Mouse (Mus musculus): ENCODE measurements around the gene Dera. TPM values are rescaled to one million over a fixed set of nuclear protein-coding genes. Genes with fewer than 3 reads are reported as not detected.

The Dera gene
- polyA plus RNA-seq, 2 experiments = 16.1 to 45.3 TPM

DNA sequence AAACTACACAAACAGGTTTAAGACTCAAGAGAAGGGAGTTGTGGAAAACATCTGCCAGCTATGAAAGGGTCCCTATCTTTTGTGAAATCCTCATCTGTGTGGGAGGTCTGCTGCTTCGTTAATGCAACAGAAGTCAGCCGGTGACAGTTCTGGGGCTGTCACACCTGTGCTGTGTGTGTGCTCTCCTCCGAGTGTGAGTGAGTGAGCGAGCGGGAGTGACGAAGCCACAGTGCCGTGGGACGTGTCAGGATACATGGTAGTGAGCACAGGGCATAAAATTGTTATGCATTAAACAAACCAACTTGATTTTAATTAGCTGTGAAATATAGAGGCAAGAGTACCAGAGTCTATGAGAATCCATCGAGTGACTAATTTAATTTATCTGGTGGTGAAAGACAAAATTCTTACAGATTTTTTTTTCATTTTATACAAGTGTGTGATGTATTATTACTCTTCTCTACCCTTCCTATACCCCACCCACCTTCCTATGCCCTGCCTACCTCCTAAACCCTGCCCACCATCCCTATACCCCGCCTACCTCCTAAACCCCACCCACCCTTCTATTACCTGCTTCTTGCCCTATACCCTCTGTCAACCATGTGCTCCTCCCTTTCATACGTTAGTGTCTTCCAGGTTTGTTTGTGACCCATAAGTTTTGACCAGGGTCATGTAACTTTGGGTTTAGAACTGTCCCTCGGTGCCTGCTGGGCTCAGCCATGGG lies 74.9 kb downstream of the Dera start:
- WGBS (ENCODE audit: insufficient replicate concordance) = 79% methylated on average over 12 of the region's 12 CpGs
- Histone ChIP-seq H3K27me3 (ENCODE audit: control insufficient read depth, insufficient read depth, low read length) (no peaks in the 10 kb centered on the region), H3K4me2 (ENCODE audit: low read depth) (no peak overlapping the region), H3K27ac (no peak overlapping the region), H3K4me1 (replicated peaks; ENCODE audit: control insufficient read depth in 2 of 2, insufficient read depth in 2 of 2, low read length in 1 of 2) (no peaks in the 10 kb centered on the region), H3K9ac (replicated peaks) (no peak overlapping the region), H3K4me3 (ENCODE audit: insufficient read depth in 1 of 2, low read depth in 2 of 2, low read length in 2 of 2) (no peak overlapping the region), H3K36me3 (replicated peaks; ENCODE audit: control insufficient read depth, insufficient read depth, low read depth) (no peaks in the 10 kb centered on the region), H3K9me3 (ENCODE audit: control insufficient read depth, low read length) (no peaks in the 10 kb centered on the region)
- TF ChIP-seq CTCF (IDR thresholded peaks at IDR 0.05; ENCODE audit: low read depth) = no peak
- TF ChIP-seq EP300 (IDR thresholded peaks at IDR 0.05; ENCODE audit: low read depth) = no peak
- no peak for ATAC-seq (ENCODE audit: insufficient read depth)
- no peak for DNase-seq (ENCODE audit: low read depth in 3 of 3, low spot score in 3 of 3)

DNA sequence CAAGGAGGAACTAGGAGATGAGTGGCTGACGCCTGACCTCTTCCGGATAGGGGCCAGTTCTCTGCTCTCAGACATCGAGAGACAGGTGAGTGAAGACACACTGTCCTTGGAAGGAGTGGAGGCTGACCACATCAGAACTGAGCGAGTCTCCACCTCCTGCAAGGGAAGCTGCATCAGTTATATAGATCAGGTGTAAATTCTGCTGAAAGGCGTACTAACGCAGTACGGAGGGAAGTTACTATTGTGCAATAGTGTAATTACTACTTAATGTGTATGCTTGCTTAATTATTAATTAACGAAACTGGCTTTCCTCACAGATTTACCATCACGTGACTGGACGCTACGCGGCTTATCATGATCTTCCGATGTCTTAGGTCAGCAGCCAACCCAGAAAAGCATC lies 82.5 kb downstream of the Dera start:
- Histone ChIP-seq H3K9me3 (ENCODE audit: control insufficient read depth, low read length) (no peaks in the 10 kb centered on the region), H3K4me1 (replicated peaks; ENCODE audit: control insufficient read depth in 2 of 2, insufficient read depth in 2 of 2, low read length in 1 of 2) (no peaks in the 10 kb centered on the region), H3K4me3 (ENCODE audit: insufficient read depth in 1 of 2, low read depth in 2 of 2, low read length in 2 of 2) (no peak overlapping the region), H3K36me3 (replicated peaks; ENCODE audit: control insufficient read depth, insufficient read depth, low read depth) (no peaks in the 10 kb centered on the region), H3K4me2 (ENCODE audit: low read depth) (no peak overlapping the region), H3K27ac (no peak overlapping the region), H3K9ac (replicated peaks) (no peak overlapping the region), H3K27me3 (ENCODE audit: control insufficient read depth, insufficient read depth, low read length) (no peaks in the 10 kb centered on the region)
- no peak for TF ChIP-seq EP300 (IDR thresholded peaks at IDR 0.05; ENCODE audit: low read depth)
- no peak for TF ChIP-seq CTCF (IDR thresholded peaks at IDR 0.05; ENCODE audit: low read depth)
- ATAC-seq (ENCODE audit: insufficient read depth) (no peak), DNase-seq (ENCODE audit: low read depth in 3 of 3, low spot score in 3 of 3) (no peak)
- WGBS (ENCODE audit: insufficient replicate concordance) = 77% methylated on average over 13 of the region's 13 CpGs

DNA sequence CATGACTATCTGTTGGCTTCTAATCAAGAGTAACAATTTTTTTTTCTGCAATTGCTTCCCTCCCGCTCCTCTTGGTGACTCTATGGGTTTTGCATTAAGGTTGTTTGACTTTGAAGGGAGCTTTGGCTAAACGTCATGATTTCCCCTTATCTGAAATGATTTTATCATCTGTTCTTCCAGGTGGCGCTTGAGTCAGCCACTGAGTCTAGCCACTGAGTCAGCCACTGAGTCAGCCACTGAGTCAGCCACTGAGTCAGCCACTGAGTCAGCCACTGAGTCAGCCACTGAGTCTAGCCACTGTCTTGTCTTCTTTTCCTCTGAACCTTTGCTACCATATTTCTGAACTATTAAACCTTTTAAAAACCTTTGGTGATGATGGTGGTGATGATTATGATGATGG lies 89.0 kb downstream of the Dera start:
- ATAC-seq (ENCODE audit: insufficient read depth) (no peak), DNase-seq (ENCODE audit: low read depth in 3 of 3, low spot score in 3 of 3) (no peak)
- no peak overlapping the region for H3K4me3 ChIP-seq (ENCODE audit: insufficient read depth in 1 of 2, low read depth in 2 of 2, low read length in 2 of 2)
- WGBS (ENCODE audit: insufficient replicate concordance) = 65% methylated on average over 3 of the region's 3 CpGs
- no peak overlapping the region for H3K27ac ChIP-seq
- no peaks in the 10 kb centered on the region for H3K27me3 ChIP-seq (ENCODE audit: control insufficient read depth, insufficient read depth, low read length)
- H3K9me3 ChIP-seq (ENCODE audit: control insufficient read depth, low read length) = no peaks in the 10 kb centered on the region
- no peaks in the 10 kb centered on the region for H3K4me1 ChIP-seq (replicated peaks; ENCODE audit: control insufficient read depth in 2 of 2, insufficient read depth in 2 of 2, low read length in 1 of 2)
- no peaks in the 10 kb centered on the region for H3K36me3 ChIP-seq (replicated peaks; ENCODE audit: control insufficient read depth, insufficient read depth, low read depth)
- H3K9ac ChIP-seq (replicated peaks) = no peak overlapping the region
- TF ChIP-seq EP300 (IDR thresholded peaks at IDR 0.05; ENCODE audit: low read depth) = no peak
- no peak for TF ChIP-seq CTCF (IDR thresholded peaks at IDR 0.05; ENCODE audit: low read depth)
- no peak overlapping the region for H3K4me2 ChIP-seq (ENCODE audit: low read depth)

DNA sequence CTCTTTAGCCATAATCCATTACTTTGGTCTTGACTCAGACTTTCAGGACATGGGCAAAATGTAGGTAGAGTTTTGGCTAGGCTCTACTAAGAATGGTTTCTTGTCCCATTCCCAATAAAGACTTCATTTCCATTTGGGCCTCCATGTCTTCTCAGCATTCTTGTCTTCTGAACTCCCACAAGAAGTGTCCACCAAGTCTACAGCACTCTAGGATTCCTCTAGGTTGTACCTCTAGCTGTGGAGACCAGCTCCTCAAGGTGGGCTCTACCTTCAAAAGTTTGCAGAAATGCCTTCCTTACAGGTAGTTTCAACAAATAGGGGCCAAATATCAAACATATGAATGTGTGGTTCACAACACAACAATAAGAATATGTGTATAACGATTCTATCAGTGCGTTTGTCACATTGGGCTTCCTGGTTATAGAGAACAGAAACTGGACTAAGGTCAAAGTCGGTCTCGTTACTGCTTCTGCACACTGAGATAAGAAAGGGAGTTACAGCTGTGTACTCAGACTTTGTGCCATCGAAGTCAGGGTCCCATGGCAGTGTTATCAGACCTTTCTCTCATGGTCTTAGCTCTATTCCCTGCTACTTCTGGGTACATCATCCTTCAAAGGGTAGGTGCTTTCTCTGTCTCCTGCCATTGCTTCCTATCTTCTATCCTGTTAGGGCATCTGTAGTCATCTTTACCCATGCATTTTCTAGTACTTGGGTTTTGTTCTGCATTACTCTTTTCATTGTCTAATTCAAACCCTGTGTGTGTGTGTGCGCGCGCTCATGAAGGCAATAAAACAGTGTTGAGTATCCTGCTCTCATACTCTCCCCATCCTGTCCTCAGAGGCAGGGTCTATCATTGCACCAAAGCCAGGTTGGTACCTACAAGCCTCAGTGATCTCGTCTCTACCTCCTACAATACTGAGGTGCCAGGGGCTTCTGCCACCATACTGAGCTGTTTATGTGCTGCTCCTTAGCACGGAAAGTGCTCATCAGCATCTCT lies 103.2 kb downstream of the Dera start:
- 70% methylated on average over 10 of the region's 10 CpGs for WGBS (ENCODE audit: insufficient replicate concordance)
- Histone ChIP-seq H3K27ac (no peak overlapping the region), H3K4me1 (replicated peaks; ENCODE audit: control insufficient read depth in 2 of 2, insufficient read depth in 2 of 2, low read length in 1 of 2) (no peaks in the 10 kb centered on the region), H3K4me2 (ENCODE audit: low read depth) (no peak overlapping the region), H3K36me3 (replicated peaks; ENCODE audit: control insufficient read depth, insufficient read depth, low read depth) (no peaks in the 10 kb centered on the region), H3K9me3 (ENCODE audit: control insufficient read depth, low read length) (no peaks in the 10 kb centered on the region), H3K4me3 (ENCODE audit: insufficient read depth in 1 of 2, low read depth in 2 of 2, low read length in 2 of 2) (no peak overlapping the region), H3K27me3 (ENCODE audit: control insufficient read depth, insufficient read depth, low read length) (no peaks in the 10 kb centered on the region), H3K9ac (replicated peaks) (no peak overlapping the region)
- DNase-seq (ENCODE audit: low read depth in 3 of 3, low spot score in 3 of 3) = no peak
- no peak for ATAC-seq (ENCODE audit: insufficient read depth)
- TF ChIP-seq EP300 (IDR thresholded peaks at IDR 0.05; ENCODE audit: low read depth) = no peak
- no peak for TF ChIP-seq CTCF (IDR thresholded peaks at IDR 0.05; ENCODE audit: low read depth)
